Mouse (Mus musculus): ENCODE data around the gene Trim17. TPM values are rescaled to one million over a fixed set of nuclear protein-coding genes. Genes with fewer than 3 reads are reported as not detected.

Gene Trim17
- total RNA-seq, 1 experiment from 2014 or later: not detected

DNA sequence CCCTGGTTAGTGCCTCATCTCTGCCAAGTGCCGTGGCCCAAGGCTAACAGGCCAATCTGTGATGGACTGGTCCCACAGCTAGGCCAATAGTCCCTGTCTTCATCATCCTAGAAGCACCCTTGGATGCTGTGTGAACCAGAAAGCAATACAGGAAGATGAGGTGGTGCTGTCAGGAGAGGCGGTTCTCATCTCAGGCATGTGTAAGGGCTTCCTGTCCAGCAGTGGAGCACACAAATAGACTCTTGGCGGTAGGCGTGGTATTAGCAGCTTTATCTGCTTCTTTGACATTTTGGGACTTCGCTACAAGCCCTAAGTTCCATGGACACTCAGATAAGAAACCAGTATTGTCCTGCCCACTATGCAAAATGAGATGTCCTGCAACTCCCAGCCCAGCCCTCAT is 43.1 kb downstream of the Trim17 start:
- no peak for ATAC-seq (replicated peaks in 1 of 2; ENCODE audit: insufficient read depth in 1 of 2, low FRiP score in 2 of 2, low TSS enrichment in 1 of 2, low read depth in 1 of 2, poor library complexity in 2 of 2, severe bottlenecking in 2 of 2)

DNA sequence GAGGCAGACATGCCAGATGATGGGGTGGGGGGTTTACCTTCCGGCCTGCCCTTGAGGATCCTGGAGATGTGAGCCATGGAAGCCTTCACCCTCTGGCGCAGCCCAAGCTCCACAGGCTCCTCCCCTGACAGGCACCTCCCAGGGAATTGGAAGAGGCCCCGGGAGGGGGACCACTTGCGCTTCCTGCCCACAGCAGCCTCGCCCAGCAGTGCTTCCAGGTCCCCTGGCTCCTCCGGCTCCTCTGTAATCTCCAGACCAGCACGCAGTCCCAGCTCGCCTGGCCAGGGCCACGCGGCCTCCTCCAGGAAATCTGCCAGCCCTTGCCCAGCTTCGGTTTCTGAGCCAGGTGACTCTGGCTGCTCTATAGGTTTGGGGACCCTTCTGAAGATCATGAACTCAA is 44.7 kb downstream of the Trim17 start:
- no peak for ATAC-seq (replicated peaks in 1 of 2; ENCODE audit: insufficient read depth in 1 of 2, low FRiP score in 2 of 2, low TSS enrichment in 1 of 2, low read depth in 1 of 2, poor library complexity in 2 of 2, severe bottlenecking in 2 of 2)

DNA sequence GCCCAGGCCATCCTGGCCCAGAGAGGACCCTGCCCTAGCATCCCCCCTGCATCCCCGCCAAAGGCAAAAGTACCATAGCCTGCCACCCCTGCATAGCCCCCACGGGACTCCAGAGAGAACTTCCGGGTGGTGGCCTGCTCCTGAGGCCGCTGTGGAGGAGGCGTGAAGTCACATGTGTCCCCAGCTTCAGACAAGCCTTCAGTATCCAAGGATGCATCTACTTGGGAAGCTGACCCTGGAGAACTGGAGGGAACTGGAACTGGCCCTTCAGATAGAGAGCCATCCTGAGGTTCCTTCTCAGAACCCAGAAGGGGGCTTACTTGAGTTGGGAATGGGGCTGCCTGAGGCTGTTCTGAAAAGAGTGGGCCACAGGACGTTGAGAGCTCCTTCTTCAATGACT is 45.3 kb downstream of the Trim17 start:
- ATAC-seq (replicated peaks in 1 of 2; ENCODE audit: insufficient read depth in 1 of 2, low FRiP score in 2 of 2, low TSS enrichment in 1 of 2, low read depth in 1 of 2, poor library complexity in 2 of 2, severe bottlenecking in 2 of 2): no peak

DNA sequence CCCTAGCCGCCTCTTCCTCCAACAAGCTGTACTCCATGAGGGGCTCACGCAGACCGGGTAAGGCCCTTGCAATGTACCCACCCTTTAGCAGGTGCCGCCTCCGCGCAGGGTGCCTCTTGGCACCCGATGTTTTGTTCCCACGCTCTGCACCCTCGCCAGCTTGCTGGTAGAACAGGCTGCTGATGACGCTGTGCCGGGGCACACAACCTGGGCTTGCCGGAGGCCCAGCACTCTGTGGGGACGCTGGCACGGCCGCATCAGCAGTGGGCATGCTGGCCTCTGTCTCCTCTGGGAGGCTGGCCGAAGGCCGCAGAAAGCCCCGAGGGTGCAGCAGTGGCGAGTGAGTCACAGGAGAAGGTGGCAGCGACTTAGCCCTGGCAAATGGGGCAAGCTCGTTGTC is 46.1 kb downstream of the Trim17 start:
- no peak for ATAC-seq (replicated peaks in 1 of 2; ENCODE audit: insufficient read depth in 1 of 2, low FRiP score in 2 of 2, low TSS enrichment in 1 of 2, low read depth in 1 of 2, poor library complexity in 2 of 2, severe bottlenecking in 2 of 2)

DNA sequence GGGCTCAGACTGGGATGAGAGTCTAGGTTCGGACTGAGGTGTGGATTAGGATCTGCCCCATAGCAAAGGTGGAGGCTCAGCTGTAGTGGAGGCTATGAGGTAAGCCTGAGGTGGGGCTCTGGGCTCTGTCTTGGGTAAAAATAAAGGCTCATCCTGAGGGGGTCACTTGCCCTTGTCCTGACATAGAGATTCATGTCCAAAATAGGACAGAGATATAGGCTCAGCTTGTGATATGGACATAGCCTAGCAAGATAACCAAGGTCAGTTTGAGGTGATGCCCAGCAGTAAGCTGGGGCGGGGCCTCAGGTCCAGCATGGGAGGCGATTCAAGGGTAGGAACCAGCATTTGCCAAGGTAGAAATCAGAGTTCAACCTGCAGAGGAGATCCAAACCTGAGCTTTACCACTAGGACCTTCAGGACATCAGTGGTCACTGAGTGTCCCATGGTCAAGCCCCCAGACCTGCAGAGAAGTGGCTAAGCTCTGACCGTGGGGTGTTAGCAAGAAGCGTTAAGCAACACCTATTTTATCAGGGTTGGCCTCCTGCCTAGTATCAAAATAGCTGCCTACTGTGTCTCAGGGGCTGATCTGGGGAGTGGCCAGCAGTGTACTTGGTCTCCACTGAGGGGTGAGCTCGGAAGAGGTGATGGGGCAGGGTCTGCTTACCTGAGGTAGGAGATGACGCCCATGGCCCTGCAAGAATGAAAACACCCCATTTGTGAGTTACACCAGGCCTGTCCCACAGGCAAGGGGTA is 48.0 kb downstream of the Trim17 start:
- ATAC-seq (replicated peaks in 1 of 2; ENCODE audit: insufficient read depth in 1 of 2, low FRiP score in 2 of 2, low TSS enrichment in 1 of 2, low read depth in 1 of 2, poor library complexity in 2 of 2, severe bottlenecking in 2 of 2): no peak

DNA sequence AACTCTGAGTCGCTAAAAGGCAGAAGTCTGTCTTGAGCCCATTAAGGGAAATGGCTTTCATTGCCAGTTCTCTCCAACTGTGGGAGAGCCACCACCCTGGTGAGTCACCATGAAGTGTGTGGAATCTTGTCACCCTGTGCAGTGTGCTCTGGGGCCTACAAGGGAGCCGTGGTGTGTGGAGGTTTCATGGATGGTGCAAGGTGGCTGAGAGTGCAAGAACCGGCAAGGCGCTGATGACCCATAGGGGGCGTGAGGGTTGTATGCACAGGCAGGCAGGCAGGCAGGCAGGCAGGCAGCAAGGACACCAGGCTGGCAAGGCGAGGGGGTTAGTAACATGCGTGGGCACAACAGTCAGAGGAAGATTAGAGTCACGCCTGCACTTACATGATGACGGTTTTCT is 60.6 kb downstream of the Trim17 start:
- ATAC-seq (replicated peaks in 1 of 2; ENCODE audit: insufficient read depth in 1 of 2, low FRiP score in 2 of 2, low TSS enrichment in 1 of 2, low read depth in 1 of 2, poor library complexity in 2 of 2, severe bottlenecking in 2 of 2): peak; percentile 34 to 52; a peak in 1 of 4 replicates

Other genes with a start within 250 kb of the Trim17 start
- not detected in 2 replicates for gene Olfr318, start 230.7 kb upstream of the Trim17 start, total RNA-seq (2017)
- not detected in 2 replicates for gene Olfr317, start 215.5 kb upstream of the Trim17 start, total RNA-seq (2017)
- gene Olfr316, start 202.0 kb upstream of the Trim17 start, total RNA-seq (2017): not detected in 2 replicates
- gene Olfr315, start 181.5 kb upstream of the Trim17 start, total RNA-seq (2017): not detected in 2 replicates
- not detected in 2 replicates for gene Olfr314, start 171.7 kb upstream of the Trim17 start, total RNA-seq (2017)
- not detected in 2 replicates for gene Fam183b, start 152.7 kb upstream of the Trim17 start, total RNA-seq (2017)
- not detected in 2 replicates for gene Olfr313, start 139.7 kb upstream of the Trim17 start, total RNA-seq (2017)
- not detected in 2 replicates for gene Olfr312, start 125.4 kb upstream of the Trim17 start, total RNA-seq (2017)
- not detected in 2 replicates for gene Olfr311, start 115.4 kb upstream of the Trim17 start, total RNA-seq (2017)
- gene Gm12258, start 107.5 kb upstream of the Trim17 start, total RNA-seq (2017): 2.5 and 7.9 TPM in 2 replicates
- gene 2810021J22Rik, start 87.5 kb upstream of the Trim17 start, total RNA-seq (2017): 1.7 and 1.9 TPM in 2 replicates
- gene Zfp39, start 50.5 kb upstream of the Trim17 start, total RNA-seq (2017): 7.3 and 15.1 TPM in 2 replicates
- gene Btnl10, start 36.8 kb upstream of the Trim17 start, total RNA-seq (2017): 0.50 and 4.1 TPM in 2 replicates
- gene Rnf187, start 15.8 kb upstream of the Trim17 start, total RNA-seq (2017): 82.1 and 83.1 TPM in 2 replicates
- gene Hist3h2ba, start 5.8 kb upstream of the Trim17 start, total RNA-seq (2017): 2.0 and 4.1 TPM in 2 replicates
- 146 and 162 TPM in 2 replicates for gene Hist3h2a, start within 50 bp of the Trim17 start, total RNA-seq (2017)
- 21.0 and 27.6 TPM in 2 replicates for gene Trim11, start 23.4 kb downstream of the Trim17 start, total RNA-seq (2017)
- gene Obscn, start 181.7 kb downstream of the Trim17 start, total RNA-seq (2017): 0.10 and 0.38 TPM in 2 replicates
- 5.6 and 6.1 TPM in 2 replicates for gene Iba57, start 209.1 kb downstream of the Trim17 start, total RNA-seq (2017)
- gene Gjc2, start 228.5 kb downstream of the Trim17 start, total RNA-seq (2017): not detected in 2 replicates
- 48.5 and 54.2 TPM in 2 replicates for gene Guk1, start 237.5 kb downstream of the Trim17 start, total RNA-seq (2017)
- gene Mrpl55, start 247.8 kb downstream of the Trim17 start, total RNA-seq (2017): 47.6 and 49.0 TPM in 2 replicates